ENCODE assay signal across 14 mouse cellular contexts in the genomic region with DNA sequence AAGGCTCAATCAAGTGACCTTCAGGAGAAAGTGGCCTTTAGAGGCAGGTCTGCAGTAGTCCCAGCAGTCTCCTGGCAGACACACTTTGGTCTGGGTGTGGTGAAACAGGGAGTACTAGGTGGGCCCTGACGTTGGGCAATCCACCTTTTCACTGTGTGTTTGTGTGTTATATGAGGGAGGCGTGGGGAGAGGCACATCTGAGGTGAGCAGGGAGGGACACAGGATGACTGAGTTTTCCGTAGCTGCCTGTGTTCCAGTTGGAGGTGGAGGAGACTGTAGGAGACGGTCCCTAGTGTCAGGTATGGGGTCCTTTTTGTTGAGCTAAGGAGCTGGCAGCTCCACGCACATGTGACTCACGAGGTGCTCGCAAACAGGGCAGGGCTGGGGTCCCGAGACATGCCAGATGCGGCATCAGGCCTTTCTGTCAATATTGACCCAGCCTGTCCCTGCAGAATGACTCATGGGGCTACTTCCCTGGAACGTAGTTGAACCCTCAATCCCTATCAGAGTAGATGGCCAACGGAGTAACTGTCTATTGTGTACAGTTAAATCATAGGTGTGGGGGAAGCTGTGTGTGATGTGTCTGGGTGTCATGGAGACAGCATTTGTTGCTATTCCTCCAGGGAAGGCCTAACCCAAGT. TPM values are rescaled to one million over a fixed set of nuclear protein-coding genes. Genes with fewer than 3 reads are reported as not detected.
DNase-seq lines count a peak whose midpoint lies in the region; ATAC-seq and TF ChIP-seq lines count a peak whose summit lies in the region.
"Had no signal": no experiment of that assay in that cellular context is flagged by ENCODE, and none has a peak within 500 bp of the region (broad histone marks: within the 10 kb centered on the region; RNA-seq: fewer than 3 reads in every experiment).

No protein-coding gene starts in this region.

- TF ChIP-seq POLR2A in bone marrow macrophage, adult 2 months (IDR thresholded peaks at IDR 0.05; ENCODE audit: borderline replicate concordance, low read depth, low read length) = no peak

- H3K27me3 ChIP-seq in forebrain, embryonic 13.5 days = 0 out of 2 replicates have a peak, but pooled peaks cover 7% of the 10 kb centered on the region
- no peaks in the 10 kb centered on the region for H3K27me3 ChIP-seq in forebrain, embryonic 14.5 days (replicated peaks; ENCODE audit: control insufficient read depth, insufficient read depth, low read length)
- H3K27me3 ChIP-seq in liver, postnatal 0 days (ENCODE audit: insufficient read depth, low read length) = no peaks in the 10 kb centered on the region
- H3K27me3 ChIP-seq in liver, embryonic 12.5 days (replicated peaks) = peaks cover 14% of the 10 kb centered on the region; the same call in 1 of the 2 replicates

- H3K36me3 ChIP-seq in forebrain, embryonic 13.5 days (ENCODE audit: poor library complexity, severe bottlenecking) = no peaks in the 10 kb centered on the region
- no peaks in the 10 kb centered on the region for H3K36me3 ChIP-seq in forebrain, embryonic 14.5 days (ENCODE audit: control insufficient read depth, insufficient read depth, low read length)
- no peaks in the 10 kb centered on the region for H3K36me3 ChIP-seq in liver, postnatal 0 days (replicated peaks; ENCODE audit: insufficient read depth, low read length)
- no peaks in the 10 kb centered on the region for H3K36me3 ChIP-seq in liver, embryonic 12.5 days
- H3K36me3 ChIP-seq in macrophage (ENCODE audit: inconsistent target) = no peaks in the 10 kb centered on the region
- H3K36me3 ChIP-seq: hindbrain, embryonic 13.5 days; midbrain, embryonic 13.5 days; neural tube, embryonic 15.5 days had no signal

- no peaks in the 10 kb centered on the region for H3K9me3 ChIP-seq in forebrain, embryonic 13.5 days (replicated peaks)
- H3K9me3 ChIP-seq in forebrain, embryonic 14.5 days (replicated peaks; ENCODE audit: control insufficient read depth, low read length) = no peaks in the 10 kb centered on the region
- H3K9me3 ChIP-seq in liver, postnatal 0 days (ENCODE audit: low read length) = no peaks in the 10 kb centered on the region
- H3K9me3 ChIP-seq in liver, embryonic 12.5 days (replicated peaks) = no peaks in the 10 kb centered on the region
- H3K9me3 ChIP-seq: hindbrain, embryonic 13.5 days; midbrain, embryonic 13.5 days; neural tube, embryonic 15.5 days had no signal

- DNase-seq in forebrain, embryonic 14.5 days (ENCODE audit: low spot score) = no peak
- DNase-seq in liver, postnatal 0 days = no peak
- DNase-seq in ovary, postnatal 36 days (ENCODE audit: low spot score) = no peak
- no peak for DNase-seq in cerebellum, adult 18-20 months

- 0 out of 2 replicates have a peak, but pooled peaks have one; percentile 12 for ATAC-seq in forebrain, embryonic 13.5 days
- no peak for ATAC-seq in forebrain, embryonic 14.5 days
- ATAC-seq in liver, postnatal 0 days = peak; percentile 50
- ATAC-seq in liver, embryonic 12.5 days = no peak

- no peak overlapping the region for H3K27ac ChIP-seq in forebrain, embryonic 13.5 days
- H3K27ac ChIP-seq in forebrain, embryonic 14.5 days (ENCODE audit: low read depth, low read length) = no peak overlapping the region
- no peak overlapping the region for H3K27ac ChIP-seq in liver, postnatal 0 days (ENCODE audit: low read depth)
- H3K27ac ChIP-seq in liver, embryonic 12.5 days = no peak overlapping the region
- H3K27ac ChIP-seq in bone marrow macrophage, adult 2 months (ENCODE audit: insufficient read depth, low read depth, low read length) = no peak overlapping the region
- H3K27ac ChIP-seq in macrophage = peak overlapping the region; percentile 79
- H3K27ac ChIP-seq: hindbrain, embryonic 13.5 days; layer of hippocampus, adult 2 months; midbrain, embryonic 13.5 days; neural tube, embryonic 15.5 days had no signal

- H3K4me2 ChIP-seq in forebrain, embryonic 13.5 days = no peak overlapping the region
- H3K4me2 ChIP-seq in forebrain, embryonic 14.5 days (ENCODE audit: low read length) = no peak overlapping the region
- peak overlapping the region; percentile 64 for H3K4me2 ChIP-seq in liver, postnatal 0 days (ENCODE audit: low read depth, low read length)
- no peak overlapping the region for H3K4me2 ChIP-seq in liver, embryonic 12.5 days
- H3K4me2 ChIP-seq: hindbrain, embryonic 13.5 days; midbrain, embryonic 13.5 days; neural tube, embryonic 15.5 days had no signal

- H3K4me3 ChIP-seq in forebrain, embryonic 13.5 days = no peak overlapping the region
- no peak overlapping the region for H3K4me3 ChIP-seq in forebrain, embryonic 14.5 days (ENCODE audit: low read depth, low read length)
- no peak overlapping the region for H3K4me3 ChIP-seq in liver, postnatal 0 days (ENCODE audit: low read depth, low read length)
- no peak overlapping the region for H3K4me3 ChIP-seq in liver, embryonic 12.5 days
- peak overlapping the region; percentile 60 for H3K4me3 ChIP-seq in bone marrow macrophage, adult 2 months (ENCODE audit: insufficient read depth, low read length)
- peak overlapping the region; percentile 78 for H3K4me3 ChIP-seq in macrophage (ENCODE audit: inconsistent target)
- H3K4me3 ChIP-seq: hindbrain, embryonic 13.5 days; midbrain, embryonic 13.5 days; neural tube, embryonic 15.5 days had no signal

- WGBS in forebrain, embryonic 13.5 days = 86% methylated on average over 11 of the region's 11 CpGs
- 86% methylated on average over 11 of the region's 11 CpGs for WGBS in forebrain, embryonic 14.5 days
- WGBS in liver, postnatal 0 days (ENCODE audit: insufficient replicate concordance) = 62% methylated on average over 11 of the region's 11 CpGs
- 63% methylated on average over 11 of the region's 11 CpGs for WGBS in liver, embryonic 12.5 days (ENCODE audit: insufficient replicate concordance)
- 78% methylated on average over 11 of the region's 11 CpGs for WGBS in macrophage (ENCODE audit: missing documents)

- no peak overlapping the region for H3K9ac ChIP-seq in forebrain, embryonic 13.5 days
- no peak overlapping the region for H3K9ac ChIP-seq in forebrain, embryonic 14.5 days (ENCODE audit: low read length)
- no peak overlapping the region for H3K9ac ChIP-seq in liver, postnatal 0 days (replicated peaks)
- no peak overlapping the region for H3K9ac ChIP-seq in liver, embryonic 12.5 days
- H3K9ac ChIP-seq: hindbrain, embryonic 13.5 days; midbrain, embryonic 13.5 days; neural tube, embryonic 15.5 days had no signal

- TF ChIP-seq CTCF in liver, postnatal 0 days (IDR thresholded peaks at IDR 0.05; ENCODE audit: low read depth) = no peak
- no peak for TF ChIP-seq CTCF in bone marrow macrophage, adult 2 months (IDR thresholded peaks at IDR 0.05; ENCODE audit: low read depth, low read length)

- H3K79me2 ChIP-seq in macrophage (ENCODE audit: inconsistent target) = peaks cover 39% of the 10 kb centered on the region

- no peak for TF ChIP-seq EP300 in liver, postnatal 0 days (IDR thresholded peaks at IDR 0.05; ENCODE audit: low read depth)

- H3K4me1 ChIP-seq in forebrain, embryonic 13.5 days = peaks cover 6% of the 10 kb centered on the region; the same call in 1 of the 2 replicates
- H3K4me1 ChIP-seq in forebrain, embryonic 14.5 days (ENCODE audit: control insufficient read depth, insufficient read depth, low read length) = peaks cover 5% of the 10 kb centered on the region
- H3K4me1 ChIP-seq in liver, postnatal 0 days (ENCODE audit: insufficient read depth) = peaks cover 4% of the 10 kb centered on the region; the same call in 1 of the 2 replicates
- H3K4me1 ChIP-seq in liver, embryonic 12.5 days = peaks cover 7% of the 10 kb centered on the region
- peaks cover 28% of the 10 kb centered on the region for H3K4me1 ChIP-seq in bone marrow macrophage, adult 2 months (ENCODE audit: control insufficient read depth, insufficient read depth, low read length)

RNA-seq across cellular contexts. Expression of a gene that starts 2.0 kb away (rescaled TPM):
- polyA plus RNA-seq in forebrain, embryonic 13.5 days (2015; fragmentation: Nextera tagmentation; extraction: Ambion mirVana) = 15.4 and 23.8 TPM in 2 replicates
- 19.6 and 22.8 TPM in 2 replicates for polyA plus RNA-seq in forebrain, embryonic 14.5 days (2014; fragmentation: Nextera tagmentation; extraction: Ambion mirVana)
- polyA plus RNA-seq in liver, postnatal 0 days (2015; fragmentation: Nextera tagmentation; extraction: Ambion mirVana) = 49.1 and 55.6 TPM in 2 replicates
- polyA plus RNA-seq in liver, embryonic 12.5 days (2016; fragmentation: Nextera tagmentation; extraction: Ambion mirVana) = 5.7 and 6.8 TPM in 2 replicates
- polyA plus RNA-seq in bone marrow macrophage, adult 2 months (2012; ENCODE audit: insufficient read depth, insufficient read length, missing spikeins) = 1,285 and 1,346 TPM in 2 replicates
- total RNA-seq in macrophage (2018; cell fraction: chromatin; rRNA removed) = 100 to 1,000 TPM in 1 of 26 experiments, 10 to 100 TPM in 7, 1 to 10 TPM in 16, not detected in 2; 2.3 to 191 (median 6.3) TPM
- 100 to 1,000 TPM in 22 of 26 experiments, 10 to 100 TPM in 4; 66.6 to 211 (median 144) TPM for total RNA-seq in macrophage (2018; cell fraction: cytosol; rRNA removed)
- 100 to 1,000 TPM in 1 of 26 experiments, 10 to 100 TPM in 24, 1 to 10 TPM in 1; 9.8 to 118 (median 30.3) TPM for total RNA-seq in macrophage (2018; cell fraction: nucleus; rRNA removed)
- polyA plus RNA-seq in macrophage (2018) = 41.2 to 308 TPM (median 103 TPM) in 3 replicates

RNA-seq across cellular contexts. Expression of a gene that starts 6.4 kb away (rescaled TPM):
- polyA plus RNA-seq in forebrain, embryonic 13.5 days (2015; fragmentation: Nextera tagmentation; extraction: Ambion mirVana) = not detected in 2 replicates
- polyA plus RNA-seq in forebrain, embryonic 14.5 days (2014; fragmentation: Nextera tagmentation; extraction: Ambion mirVana) = not detected in 2 replicates
- not detected in 2 replicates for polyA plus RNA-seq in liver, postnatal 0 days (2015; fragmentation: Nextera tagmentation; extraction: Ambion mirVana)
- not detected in 2 replicates for polyA plus RNA-seq in liver, embryonic 12.5 days (2016; fragmentation: Nextera tagmentation; extraction: Ambion mirVana)
- not detected in 2 replicates for polyA plus RNA-seq in bone marrow macrophage, adult 2 months (2012; ENCODE audit: insufficient read depth, insufficient read length, missing spikeins)
- not detected for total RNA-seq in macrophage (2018; cell fraction: chromatin; rRNA removed)
- total RNA-seq in macrophage (2018; cell fraction: cytosol; rRNA removed) = not detected
- total RNA-seq in macrophage (2018; cell fraction: nucleus; rRNA removed) = not detected
- polyA plus RNA-seq in macrophage (2018) = not detected in 3 replicates
- total RNA-seq: gastrocnemius, postnatal 25 days; layer of hippocampus, adult 2 months had no signal
- polyA plus RNA-seq: hindbrain, embryonic 13.5 days; limb, embryonic 14.5 days; midbrain, embryonic 13.5 days; neural tube, embryonic 15.5 days had no signal

RNA-seq across cellular contexts. Expression of a gene that starts 11.2 kb away (rescaled TPM):
- polyA plus RNA-seq in forebrain, embryonic 13.5 days (2015; fragmentation: Nextera tagmentation; extraction: Ambion mirVana) = 0.40 and 1.6 TPM in 2 replicates
- 1.3 and 1.9 TPM in 2 replicates for polyA plus RNA-seq in forebrain, embryonic 14.5 days (2014; fragmentation: Nextera tagmentation; extraction: Ambion mirVana)
- 4.0 and 4.6 TPM in 2 replicates for polyA plus RNA-seq in liver, postnatal 0 days (2015; fragmentation: Nextera tagmentation; extraction: Ambion mirVana)
- 0.55 and 0.69 TPM in 2 replicates for polyA plus RNA-seq in liver, embryonic 12.5 days (2016; fragmentation: Nextera tagmentation; extraction: Ambion mirVana)
- polyA plus RNA-seq in bone marrow macrophage, adult 2 months (2012; ENCODE audit: insufficient read depth, insufficient read length, missing spikeins) = 2,861 and 3,059 TPM in 2 replicates
- total RNA-seq in macrophage (2018; cell fraction: chromatin; rRNA removed) = 100 to 1,000 TPM in 1 of 26 experiments, 10 to 100 TPM in 3, 1 to 10 TPM in 15, not detected in 7; 2.0 to 107 (median 5.4) TPM
- 100 to 1,000 TPM in 13 of 26 experiments, 10 to 100 TPM in 13; 31.5 to 299 (median 113) TPM for total RNA-seq in macrophage (2018; cell fraction: cytosol; rRNA removed)
- 10 to 100 TPM in 19 of 26 experiments, 1 to 10 TPM in 7; 5.3 to 99.0 (median 15.9) TPM for total RNA-seq in macrophage (2018; cell fraction: nucleus; rRNA removed)
- 174 to 303 TPM (median 196 TPM) in 3 replicates for polyA plus RNA-seq in macrophage (2018)

RNA-seq across cellular contexts. Expression of a gene that starts 13.0 kb away (rescaled TPM):
- polyA plus RNA-seq in forebrain, embryonic 13.5 days (2015; fragmentation: Nextera tagmentation; extraction: Ambion mirVana) = not detected in 2 replicates
- polyA plus RNA-seq in forebrain, embryonic 14.5 days (2014; fragmentation: Nextera tagmentation; extraction: Ambion mirVana) = not detected in 2 replicates
- not detected in 2 replicates for polyA plus RNA-seq in liver, postnatal 0 days (2015; fragmentation: Nextera tagmentation; extraction: Ambion mirVana)
- not detected in 2 replicates for polyA plus RNA-seq in liver, embryonic 12.5 days (2016; fragmentation: Nextera tagmentation; extraction: Ambion mirVana)
- not detected in 2 replicates for polyA plus RNA-seq in bone marrow macrophage, adult 2 months (2012; ENCODE audit: insufficient read depth, insufficient read length, missing spikeins)
- total RNA-seq in macrophage (2018; cell fraction: chromatin; rRNA removed) = not detected
- total RNA-seq in macrophage (2018; cell fraction: cytosol; rRNA removed) = not detected
- total RNA-seq in macrophage (2018; cell fraction: nucleus; rRNA removed) = not detected
- not detected in 3 replicates for polyA plus RNA-seq in macrophage (2018)
- total RNA-seq: gastrocnemius, postnatal 25 days; layer of hippocampus, adult 2 months had no signal
- polyA plus RNA-seq: hindbrain, embryonic 13.5 days; limb, embryonic 14.5 days; midbrain, embryonic 13.5 days; neural tube, embryonic 15.5 days had no signal

RNA-seq across cellular contexts. Expression of a gene that starts 24.7 kb away (rescaled TPM):
- polyA plus RNA-seq in forebrain, embryonic 13.5 days (2015; fragmentation: Nextera tagmentation; extraction: Ambion mirVana) = not detected in 2 replicates
- not detected in 2 replicates for polyA plus RNA-seq in forebrain, embryonic 14.5 days (2014; fragmentation: Nextera tagmentation; extraction: Ambion mirVana)
- polyA plus RNA-seq in liver, postnatal 0 days (2015; fragmentation: Nextera tagmentation; extraction: Ambion mirVana) = not detected in 2 replicates
- polyA plus RNA-seq in liver, embryonic 12.5 days (2016; fragmentation: Nextera tagmentation; extraction: Ambion mirVana) = not detected in 2 replicates
- polyA plus RNA-seq in bone marrow macrophage, adult 2 months (2012; ENCODE audit: insufficient read depth, insufficient read length, missing spikeins) = not detected in 2 replicates
- total RNA-seq in macrophage (2018; cell fraction: chromatin; rRNA removed) = not detected
- total RNA-seq in macrophage (2018; cell fraction: cytosol; rRNA removed) = not detected
- total RNA-seq in macrophage (2018; cell fraction: nucleus; rRNA removed) = not detected
- polyA plus RNA-seq in macrophage (2018) = not detected in 3 replicates
- total RNA-seq: gastrocnemius, postnatal 25 days; layer of hippocampus, adult 2 months had no signal
- polyA plus RNA-seq: hindbrain, embryonic 13.5 days; limb, embryonic 14.5 days; midbrain, embryonic 13.5 days; neural tube, embryonic 15.5 days had no signal

Comparison
In these comparisons a context has a peak if more than half of its experiments do, and no peak if none do; other contexts are left out.
1. ATAC-seq: peak in forebrain, embryonic 13.5 days (single experiment) and liver, postnatal 0 days (single experiment); none in forebrain, embryonic 14.5 days (single experiment) and liver, embryonic 12.5 days (single experiment).
2. H3K4me3 ChIP-seq: peak in bone marrow macrophage, adult 2 months (single experiment) and macrophage (single experiment); none in forebrain, embryonic 13.5 days (single experiment), forebrain, embryonic 14.5 days (single experiment), liver, postnatal 0 days (single experiment) and liver, embryonic 12.5 days (single experiment).
3. RNA of a gene that starts 11.2 kb away (polyA plus RNA-seq): 2,861 to 3,059 TPM in bone marrow macrophage, adult 2 months and 174 to 303 TPM in macrophage; 4.0 to 4.6 TPM in liver, postnatal 0 days, 1.3 to 1.9 TPM in forebrain, embryonic 14.5 days, 0.40 to 1.6 TPM in forebrain, embryonic 13.5 days and 0.55 to 0.69 TPM in liver, embryonic 12.5 days; every median in the first group is over 10 times any median in the second.